In genomic region chr19:7265478-7266191, GRCm38 (mm10) we compare ENCODE assay signal across 8 mouse cellular contexts. TPM values are rescaled to one million over a fixed set of nuclear protein-coding genes. Genes with fewer than 3 reads are reported as not detected.
DNase-seq lines count a peak whose midpoint lies in the region; ATAC-seq and TF ChIP-seq lines count a peak whose summit lies in the region.

No protein-coding gene starts in this region.

- DNase-seq in adrenal gland, adult (ENCODE audit: inconsistent age in 2 of 2, low spot score in 1 of 2): peak; percentile 20 to 54
- DNase-seq in adrenal gland, postnatal 36 days: no peak
- DNase-seq in hindbrain, postnatal 0 days (ENCODE audit: low spot score): peak; percentile 63
- DNase-seq in layer of hippocampus, adult 8-10 months (ENCODE audit: low spot score in 2 of 2): no peak
- DNase-seq in yolk sac, embryonic 10.5 days (ENCODE audit: low spot score): no peak

- no peak for TF ChIP-seq POLR2A in ES-Bruce4 (IDR thresholded peaks at IDR 0.05; ENCODE audit: insufficient read depth, low read length)

- ATAC-seq in embryonic facial prominence, embryonic 12.5 days (ENCODE audit: insufficient number of reproducible peaks, insufficient read depth, low FRiP score, low TSS enrichment): no peak
- ATAC-seq in hindbrain, postnatal 0 days: peak; percentile 27; the same call in 1 of the 2 replicates
- ATAC-seq in neural tube, embryonic 15.5 days (ENCODE audit: low FRiP score): no peak

- peak overlapping the region; percentile 30 for H3K9ac ChIP-seq in ES-Bruce4 (ENCODE audit: low read depth, poor library complexity, severe bottlenecking)
- H3K9ac ChIP-seq in embryonic facial prominence, embryonic 12.5 days: peak overlapping the region; percentile 11; the same call in 1 of the 2 replicates
- peak overlapping the region; percentile 9; the same call in 1 of the 2 replicates for H3K9ac ChIP-seq in hindbrain, postnatal 0 days (replicated peaks; ENCODE audit: low read length)
- no peak overlapping the region for H3K9ac ChIP-seq in neural tube, embryonic 15.5 days (replicated peaks)

- TF ChIP-seq CTCF in ES-Bruce4 (IDR thresholded peaks at IDR 0.05; ENCODE audit: low read depth, low read length): no peak
- TF ChIP-seq CTCF in hindbrain, postnatal 0 days (IDR thresholded peaks at IDR 0.05; ENCODE audit: low read depth): no peak

- H3K27me3 ChIP-seq in ES-Bruce4 (ENCODE audit: control insufficient read depth, insufficient read depth, low read length, poor library complexity, severe bottlenecking): no peaks in the 10 kb centered on the region
- H3K27me3 ChIP-seq in embryonic facial prominence, embryonic 12.5 days: no peaks in the 10 kb centered on the region
- no peaks in the 10 kb centered on the region for H3K27me3 ChIP-seq in hindbrain, postnatal 0 days (ENCODE audit: insufficient read depth, low read length)
- no peaks in the 10 kb centered on the region for H3K27me3 ChIP-seq in neural tube, embryonic 15.5 days (replicated peaks)

- WGBS in embryonic facial prominence, embryonic 12.5 days: 18% methylated on average over 14 of the region's 14 CpGs
- 25% methylated on average over 14 of the region's 14 CpGs for WGBS in hindbrain, postnatal 0 days
- 9% methylated on average over 14 of the region's 14 CpGs for WGBS in neural tube, embryonic 15.5 days

- peaks cover 5% of the 10 kb centered on the region for H3K4me1 ChIP-seq in ES-Bruce4 (ENCODE audit: control insufficient read depth, insufficient read depth, low read length)
- H3K4me1 ChIP-seq in embryonic facial prominence, embryonic 12.5 days: peaks cover 52% of the 10 kb centered on the region
- peaks cover 37% of the 10 kb centered on the region for H3K4me1 ChIP-seq in hindbrain, postnatal 0 days (ENCODE audit: insufficient read depth, low read length)
- H3K4me1 ChIP-seq in neural tube, embryonic 15.5 days: peaks cover 60% of the 10 kb centered on the region

- TF ChIP-seq EP300 in ES-Bruce4 (IDR thresholded peaks at IDR 0.05; ENCODE audit: insufficient read depth, low read depth, low read length): peak; percentile 84

- peak overlapping the region; percentile 45 for H3K4me3 ChIP-seq in ES-Bruce4 (ENCODE audit: low read depth, low read length)
- H3K4me3 ChIP-seq in embryonic facial prominence, embryonic 12.5 days: no peak overlapping the region
- H3K4me3 ChIP-seq in hindbrain, postnatal 0 days (ENCODE audit: low read length): no peak overlapping the region
- no peak overlapping the region for H3K4me3 ChIP-seq in neural tube, embryonic 15.5 days (replicated peaks)

- peaks cover under 1% of the 10 kb centered on the region; the same call in 1 of the 2 replicates for H3K36me3 ChIP-seq in ES-Bruce4 (ENCODE audit: control insufficient read depth, insufficient read depth, low read length, poor library complexity, severe bottlenecking)
- H3K36me3 ChIP-seq in embryonic facial prominence, embryonic 12.5 days: peaks cover 4% of the 10 kb centered on the region; the same call in 1 of the 2 replicates
- no peaks in the 10 kb centered on the region for H3K36me3 ChIP-seq in hindbrain, postnatal 0 days (ENCODE audit: insufficient read depth, low read length)
- H3K36me3 ChIP-seq in neural tube, embryonic 15.5 days: peaks cover 3% of the 10 kb centered on the region; the same call in 1 of the 2 replicates

- peak overlapping the region; percentile 16 for H3K4me2 ChIP-seq in embryonic facial prominence, embryonic 12.5 days (replicated peaks)
- H3K4me2 ChIP-seq in hindbrain, postnatal 0 days (ENCODE audit: low read depth, low read length): 0 out of 2 replicates have a peak overlapping the region, but pooled peaks have one; percentile 13
- no peak overlapping the region for H3K4me2 ChIP-seq in neural tube, embryonic 15.5 days

- peak overlapping the region; percentile 93 for H3K27ac ChIP-seq in ES-Bruce4 (ENCODE audit: insufficient read depth, low read length)
- peak overlapping the region; percentile 97 for H3K27ac ChIP-seq in embryonic facial prominence, embryonic 12.5 days
- H3K27ac ChIP-seq in hindbrain, postnatal 0 days: peak overlapping the region; percentile 92
- H3K27ac ChIP-seq in neural tube, embryonic 15.5 days (replicated peaks): peak overlapping the region; percentile 91

- H3K9me3 ChIP-seq in ES-Bruce4 (replicated peaks; ENCODE audit: control insufficient read depth, insufficient read depth, low read length, poor library complexity, severe bottlenecking): no peaks in the 10 kb centered on the region
- no peaks in the 10 kb centered on the region for H3K9me3 ChIP-seq in embryonic facial prominence, embryonic 12.5 days
- H3K9me3 ChIP-seq in hindbrain, postnatal 0 days (ENCODE audit: low read length): 0 out of 2 replicates have a peak, but pooled peaks cover 3% of the 10 kb centered on the region
- no peaks in the 10 kb centered on the region for H3K9me3 ChIP-seq in neural tube, embryonic 15.5 days (replicated peaks)

RNA-seq across cellular contexts. Expression of gene Rcor2, which starts 1.5 kb away (rescaled TPM):
- total RNA-seq in adrenal gland, postnatal 36 days (2021): 1 to 10 TPM; 2.0 to 4.4 TPM
- 69.4 and 78.5 TPM in 2 replicates for polyA plus RNA-seq in ES-Bruce4 (2011; ENCODE audit: insufficient read depth, insufficient read length, low read depth, missing spikeins)
- 40.8 and 43.5 TPM in 2 replicates for polyA plus RNA-seq in embryonic facial prominence, embryonic 12.5 days (2016; fragmentation: Nextera tagmentation; extraction: Ambion mirVana)
- total RNA-seq in hindbrain, postnatal 0 days (2014; rRNA removed): 73.2 and 91.7 TPM in 2 replicates
- polyA plus RNA-seq in hindbrain, postnatal 0 days (2015; fragmentation: Nextera tagmentation; extraction: Ambion mirVana): 14.8 and 16.6 TPM in 2 replicates
- 14.8 and 15.3 TPM in 2 replicates for polyA plus RNA-seq in neural tube, embryonic 15.5 days (2015; fragmentation: Nextera tagmentation; extraction: Ambion mirVana)
- total RNA-seq in layer of hippocampus, adult 8-10 months (2022): 10 to 100 TPM; 12.7 to 17.0 (median 14.6) TPM

RNA-seq across cellular contexts. Expression of gene Naa40, which starts 24.7 kb away (rescaled TPM):
- total RNA-seq in adrenal gland, postnatal 36 days (2021): 10 to 100 TPM; 18.6 to 25.6 TPM
- 41.0 and 45.1 TPM in 2 replicates for polyA plus RNA-seq in ES-Bruce4 (2011; ENCODE audit: insufficient read depth, insufficient read length, low read depth, missing spikeins)
- 71.8 and 72.2 TPM in 2 replicates for polyA plus RNA-seq in embryonic facial prominence, embryonic 12.5 days (2016; fragmentation: Nextera tagmentation; extraction: Ambion mirVana)
- 56.5 and 59.7 TPM in 2 replicates for total RNA-seq in hindbrain, postnatal 0 days (2014; rRNA removed)
- polyA plus RNA-seq in hindbrain, postnatal 0 days (2015; fragmentation: Nextera tagmentation; extraction: Ambion mirVana): 42.7 and 42.8 TPM in 2 replicates
- 59.6 and 61.3 TPM in 2 replicates for polyA plus RNA-seq in neural tube, embryonic 15.5 days (2015; fragmentation: Nextera tagmentation; extraction: Ambion mirVana)
- total RNA-seq in layer of hippocampus, adult 8-10 months (2022): 10 to 100 TPM; 34.6 to 44.2 (median 36.6) TPM

RNA-seq across cellular contexts. Expression of gene Cox8a, which starts 48.2 kb away (rescaled TPM):
- 1,000 to 10,000 TPM; 1,022 to 1,091 TPM for total RNA-seq in adrenal gland, postnatal 36 days (2021)
- 584 and 638 TPM in 2 replicates for polyA plus RNA-seq in ES-Bruce4 (2011; ENCODE audit: insufficient read depth, insufficient read length, low read depth, missing spikeins)
- polyA plus RNA-seq in embryonic facial prominence, embryonic 12.5 days (2016; fragmentation: Nextera tagmentation; extraction: Ambion mirVana): 824 and 858 TPM in 2 replicates
- 1,715 and 1,845 TPM in 2 replicates for total RNA-seq in hindbrain, postnatal 0 days (2014; rRNA removed)
- polyA plus RNA-seq in hindbrain, postnatal 0 days (2015; fragmentation: Nextera tagmentation; extraction: Ambion mirVana): 2,044 and 2,080 TPM in 2 replicates
- 1,209 and 1,254 TPM in 2 replicates for polyA plus RNA-seq in neural tube, embryonic 15.5 days (2015; fragmentation: Nextera tagmentation; extraction: Ambion mirVana)
- total RNA-seq in layer of hippocampus, adult 8-10 months (2022): 1,000 to 10,000 TPM; 1,017 to 1,089 (median 1,062) TPM

RNA-seq across cellular contexts. Expression of gene Otub1, which starts 59.5 kb away (rescaled TPM):
- 100 to 1,000 TPM; 118 to 130 TPM for total RNA-seq in adrenal gland, postnatal 36 days (2021)
- polyA plus RNA-seq in ES-Bruce4 (2011; ENCODE audit: insufficient read depth, insufficient read length, low read depth, missing spikeins): 86.7 and 87.5 TPM in 2 replicates
- 234 and 242 TPM in 2 replicates for polyA plus RNA-seq in embryonic facial prominence, embryonic 12.5 days (2016; fragmentation: Nextera tagmentation; extraction: Ambion mirVana)
- 216 and 233 TPM in 2 replicates for total RNA-seq in hindbrain, postnatal 0 days (2014; rRNA removed)
- 248 and 253 TPM in 2 replicates for polyA plus RNA-seq in hindbrain, postnatal 0 days (2015; fragmentation: Nextera tagmentation; extraction: Ambion mirVana)
- polyA plus RNA-seq in neural tube, embryonic 15.5 days (2015; fragmentation: Nextera tagmentation; extraction: Ambion mirVana): 226 and 235 TPM in 2 replicates
- 100 to 1,000 TPM; 277 to 297 (median 291) TPM for total RNA-seq in layer of hippocampus, adult 8-10 months (2022)

Comparison
In these comparisons a context has a peak if more than half of its experiments do, and no peak if none do; other contexts are left out.
1. DNase-seq: peak in adrenal gland, adult (2 of 2) and hindbrain, postnatal 0 days (single experiment); none in adrenal gland, postnatal 36 days (0 of 2), layer of hippocampus, adult 8-10 months (0 of 2) and yolk sac, embryonic 10.5 days (single experiment).
2. Peak in every context shown above with its lines, with median percentiles within 50 percentile points of each other: H3K27ac ChIP-seq.